Comparison of ENCODE assay signal across 7 mouse cellular contexts in genomic region chr1:133434018-133434755, GRCm38 (mm10). TPM values are rescaled to one million over a fixed set of nuclear protein-coding genes. Genes with fewer than 3 reads are reported as not detected.
DNase-seq lines count a peak whose midpoint lies in the region; ATAC-seq and TF ChIP-seq lines count a peak whose summit lies in the region.

No protein-coding gene starts in this region.

- no peak for ATAC-seq in heart, embryonic 14.5 days (ENCODE audit: insufficient number of reproducible peaks, insufficient read depth, low FRiP score, low read depth)
- peak; percentile 86 for ATAC-seq in lung, embryonic 14.5 days (ENCODE audit: insufficient read depth)

- H3K27ac ChIP-seq in heart, embryonic 14.5 days (replicated peaks in 1 of 2; ENCODE audit: control insufficient read depth in 1 of 2, insufficient read depth in 1 of 2, low read depth in 2 of 2, low read length in 2 of 2) = no peak overlapping the region
- peak overlapping the region; percentile 68 for H3K27ac ChIP-seq in lung, embryonic 14.5 days (ENCODE audit: low read depth)

- H3K4me1 ChIP-seq in heart, embryonic 14.5 days (ENCODE audit: control insufficient read depth in 2 of 2, insufficient read depth in 2 of 2, low read length in 2 of 2) = peaks cover 4 to 5% of the 10 kb centered on the region in 2 experiments; a peak in 2 of 4 replicates
- H3K4me1 ChIP-seq in lung, embryonic 14.5 days (ENCODE audit: insufficient read depth) = peaks cover 14% of the 10 kb centered on the region; the same call in 1 of the 2 replicates

- H3K36me3 ChIP-seq in heart, embryonic 14.5 days (ENCODE audit: control insufficient read depth, insufficient read depth, low read length) = no peaks in the 10 kb centered on the region
- H3K36me3 ChIP-seq in lung, embryonic 14.5 days (ENCODE audit: insufficient read depth) = no peaks in the 10 kb centered on the region

- DNase-seq in adrenal gland, postnatal 14 days = peak; percentile 81
- peak; percentile 80 for DNase-seq in embryo, embryonic 10 days (ENCODE audit: low spot score)
- peak; percentile 51 to 61 for DNase-seq in kidney, postnatal 25 days
- peak; percentile 84 for DNase-seq in lung, embryonic 14.5 days
- peak; percentile 21 for DNase-seq in retina, postnatal 7 days (ENCODE audit: low read depth, low spot score)
- DNase-seq in thymus, postnatal 0 days (ENCODE audit: low spot score) = no peak

- peak overlapping the region; percentile 53 for H3K9ac ChIP-seq in heart, embryonic 14.5 days (ENCODE audit: low read length)
- peak overlapping the region; percentile 30; the same call in 1 of the 2 replicates for H3K9ac ChIP-seq in lung, embryonic 14.5 days

- TF ChIP-seq CTCF in lung, embryonic 14.5 days (IDR thresholded peaks at IDR 0.05; ENCODE audit: low read depth) = no peak

- no peaks in the 10 kb centered on the region for H3K27me3 ChIP-seq in heart, embryonic 14.5 days (ENCODE audit: control insufficient read depth, insufficient read depth, low read length)
- no peaks in the 10 kb centered on the region for H3K27me3 ChIP-seq in lung, embryonic 14.5 days (ENCODE audit: insufficient read depth, low read length)

- peak overlapping the region; percentile 65 for H3K4me2 ChIP-seq in heart, embryonic 14.5 days (ENCODE audit: low read length)
- peak overlapping the region; percentile 56 for H3K4me2 ChIP-seq in lung, embryonic 14.5 days

- 19% methylated on average over 12 of the region's 12 CpGs for WGBS in heart, embryonic 14.5 days
- 9% methylated on average over 11 of the region's 12 CpGs for WGBS in lung, embryonic 14.5 days

- peak overlapping the region; percentile 6 to 29 for H3K4me3 ChIP-seq in heart, embryonic 14.5 days (ENCODE audit: control insufficient read depth in 1 of 2, insufficient read depth in 1 of 2, low read depth in 1 of 2, low read length in 2 of 2)
- peak overlapping the region; percentile 27 for H3K4me3 ChIP-seq in lung, embryonic 14.5 days (ENCODE audit: low read depth, low read length)

- H3K9me3 ChIP-seq in heart, embryonic 14.5 days (ENCODE audit: control insufficient read depth, low read length) = peaks cover 8% of the 10 kb centered on the region; the same call in 1 of the 2 replicates
- H3K9me3 ChIP-seq in lung, embryonic 14.5 days (ENCODE audit: low read depth, low read length) = peaks cover 6% of the 10 kb centered on the region; the same call in 1 of the 2 replicates

RNA-seq across cellular contexts. Expression of gene Sox13, which starts 10.0 kb away (rescaled TPM):
- total RNA-seq in adrenal gland, postnatal 14 days (2021) = 19.3 and 20.0 TPM in 2 replicates
- polyA plus RNA-seq in heart, embryonic 14.5 days (2014; fragmentation: Nextera tagmentation; extraction: Ambion mirVana) = 3.5 and 5.2 TPM in 2 replicates
- 7.8 and 9.4 TPM in 2 replicates for polyA plus RNA-seq in lung, embryonic 14.5 days (2014; fragmentation: Nextera tagmentation; extraction: Ambion mirVana)
- polyA plus RNA-seq in thymus, postnatal 0 days (2015; fragmentation: Nextera tagmentation; extraction: Ambion mirVana) = 14.6 and 15.2 TPM in 2 replicates
